Mouse (Mus musculus): Measurements from ENCODE around the gene Ahnak2. TPM values are rescaled to one million over a fixed set of nuclear protein-coding genes. Genes with fewer than 3 reads are reported as not detected.

Ahnak2 gene
- total RNA-seq, 2 experiments from 2014 or later, result 3.3 to 3.5 TPM

GRCm38 (mm10) chr12:112759471-112759870, 43.0 kb downstream of the Ahnak2 start:
- TF ChIP-seq CTCF (conservative IDR thresholded peaks at IDR 0.05), result no peak
- DNase-seq (ENCODE audit: low spot score in 2 of 2), result no peak
- Histone ChIP-seq H3K27ac (no peak overlapping the region), H3K4me3 (no peak overlapping the region)

DNA sequence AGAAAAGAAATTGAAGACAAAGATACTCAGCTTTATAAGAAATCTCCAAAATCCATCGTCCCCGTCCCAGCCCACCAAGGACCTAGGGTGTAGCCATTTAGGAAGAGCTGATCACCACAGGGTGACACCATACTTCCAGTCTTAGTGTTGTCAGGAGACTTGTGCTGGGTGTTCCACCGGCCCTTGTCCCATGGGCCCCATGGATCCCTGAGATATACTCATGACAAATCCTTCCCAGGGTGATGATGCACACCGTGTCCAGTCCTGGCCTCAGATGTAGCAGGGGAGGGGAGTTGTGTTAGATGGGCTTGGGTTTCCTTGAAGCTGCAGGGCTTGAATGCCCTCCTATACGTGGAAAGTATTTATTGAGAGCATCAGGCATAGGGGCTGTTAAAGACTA, 44.6 kb downstream of the Ahnak2 start:
- no peak for DNase-seq (ENCODE audit: low spot score in 2 of 2)
- H3K27ac ChIP-seq, result no peak overlapping the region

DNA sequence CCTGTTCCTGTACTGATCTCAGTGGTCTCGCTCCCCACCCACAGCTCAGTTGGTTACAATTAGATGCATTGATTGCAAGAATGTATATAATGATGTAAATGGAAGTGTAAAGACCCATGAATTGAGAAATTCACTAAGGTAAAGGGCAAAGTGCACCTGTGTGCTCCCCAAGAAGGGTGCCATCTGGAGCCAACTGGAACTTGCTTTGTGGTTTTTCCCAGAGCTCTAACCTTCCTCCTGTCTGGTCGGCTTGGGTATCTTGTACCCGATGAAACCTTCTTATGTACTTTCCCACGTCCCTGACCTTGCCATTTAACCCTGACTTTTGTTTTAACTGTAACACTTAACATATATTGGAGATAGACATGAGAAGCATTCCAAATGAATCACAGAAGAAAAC, 46.6 kb downstream of the Ahnak2 start:
- H3K27ac ChIP-seq, result no peak overlapping the region

More for the DNA sequence above, 44.6 kb downstream of the Ahnak2 start:
- TF ChIP-seq CTCF (conservative IDR thresholded peaks at IDR 0.05), result no peak
- H3K4me3 ChIP-seq, result no peak overlapping the region

DNA sequence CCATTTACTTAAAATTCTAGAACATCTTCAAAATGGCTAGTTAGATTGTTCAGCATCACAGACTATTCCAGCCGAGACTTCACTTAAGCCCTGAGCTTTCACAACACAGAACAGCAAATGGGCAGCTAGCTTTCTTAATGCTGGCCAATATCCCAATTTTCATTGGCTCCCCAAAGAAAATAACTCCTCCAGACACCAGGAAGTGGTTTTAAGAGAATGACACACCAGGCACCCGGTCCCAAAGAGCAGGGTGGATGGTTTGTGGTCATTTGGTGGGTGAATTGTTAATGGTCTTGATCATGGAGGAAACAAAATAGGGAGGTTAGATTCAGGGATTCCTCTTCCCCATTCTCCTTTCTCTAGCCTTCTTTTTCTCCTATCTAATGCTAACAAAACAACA, 50.1 kb downstream of the Ahnak2 start:
- Histone ChIP-seq H3K4me3 (no peak overlapping the region), H3K27ac (no peak overlapping the region)
- no peak for DNase-seq (ENCODE audit: low spot score in 2 of 2)
- no peak for TF ChIP-seq CTCF (conservative IDR thresholded peaks at IDR 0.05)

More for the DNA sequence above, 46.6 kb downstream of the Ahnak2 start:
- TF ChIP-seq CTCF (conservative IDR thresholded peaks at IDR 0.05), result no peak
- no peak overlapping the region for H3K4me3 ChIP-seq
- DNase-seq (ENCODE audit: low spot score in 2 of 2), result no peak

- H3K27ac ChIP-seq, result no peak overlapping the region
- no peak for DNase-seq (ENCODE audit: low spot score in 2 of 2)
- no peak overlapping the region for H3K4me3 ChIP-seq
- no peak for TF ChIP-seq CTCF (conservative IDR thresholded peaks at IDR 0.05)
These were observed 51.5 kb downstream of the Ahnak2 start for GRCm38 (mm10) chr12:112750976-112751375.

GRCm38 (mm10) chr12:112747606-112747970, 54.9 kb downstream of the Ahnak2 start:
- TF ChIP-seq CTCF (conservative IDR thresholded peaks at IDR 0.05), result no peak
- no peak overlapping the region for H3K27ac ChIP-seq
- H3K4me3 ChIP-seq, result no peak overlapping the region
- no peak for DNase-seq (ENCODE audit: low spot score in 2 of 2)

DNA sequence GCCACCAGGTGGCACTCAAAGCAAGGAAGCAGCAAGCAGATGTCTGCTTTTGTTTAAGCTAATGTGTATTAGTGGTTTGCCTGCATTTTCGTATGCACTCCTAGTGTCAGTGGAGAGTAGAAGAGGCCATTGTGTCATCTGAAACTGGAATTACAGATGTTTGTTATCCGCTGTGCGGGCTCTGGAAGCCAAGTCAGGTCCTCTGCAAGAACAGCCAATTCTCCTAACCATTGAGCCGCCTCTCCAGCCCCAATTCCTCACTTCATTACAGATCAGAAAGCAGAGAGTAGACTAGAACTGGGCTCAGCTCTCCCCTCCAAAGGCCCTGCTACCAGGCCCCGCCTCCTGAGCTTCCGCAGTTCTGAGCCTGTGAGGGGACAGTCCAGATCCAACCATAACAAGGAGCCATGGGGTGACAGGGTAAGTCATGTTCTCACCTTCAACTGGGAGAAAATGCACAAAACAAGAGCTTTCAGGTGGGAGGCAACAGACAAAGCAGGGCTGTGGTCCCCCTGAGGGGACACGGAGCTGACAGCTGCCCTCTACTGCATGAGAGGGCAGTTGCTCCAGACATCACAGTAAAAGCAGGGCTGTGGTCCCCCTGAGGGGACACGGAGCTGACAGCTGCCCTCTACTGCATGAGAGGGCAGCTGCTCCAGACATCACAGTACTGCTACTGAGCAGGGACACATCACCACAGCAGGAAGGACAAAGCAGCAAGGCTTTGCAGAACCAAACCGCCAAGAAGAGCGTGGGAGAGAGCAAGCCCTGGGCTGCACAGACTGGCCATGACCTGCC, 55.5 kb downstream of the Ahnak2 start:
- Histone ChIP-seq H3K4me3 (no peak overlapping the region), H3K27ac (no peak overlapping the region)
- DNase-seq (ENCODE audit: low spot score in 2 of 2), result peak in 1 of 2 experiments; percentile 57
- TF ChIP-seq CTCF (conservative IDR thresholded peaks at IDR 0.05), result peak; percentile 85

DNA sequence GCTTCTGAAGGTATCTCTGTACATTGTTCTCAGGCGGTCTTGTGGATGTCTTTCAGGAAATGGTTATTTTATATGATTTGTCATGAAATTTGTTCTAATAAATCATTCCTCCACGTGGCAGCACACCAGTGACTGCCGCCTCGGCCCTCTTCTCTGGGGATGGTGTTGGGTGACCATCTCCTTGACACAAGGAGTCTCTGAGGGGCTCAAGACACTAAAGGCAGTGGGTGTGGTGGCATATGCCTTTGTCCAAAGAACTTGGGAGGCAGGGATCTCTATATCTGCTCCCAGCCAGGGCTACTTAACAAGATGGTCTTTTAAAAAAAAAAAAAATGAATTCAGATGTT, 56.0 kb downstream of the Ahnak2 start:
- no peak for DNase-seq (ENCODE audit: low spot score in 2 of 2)
- no peak overlapping the region for H3K27ac ChIP-seq
- TF ChIP-seq CTCF (conservative IDR thresholded peaks at IDR 0.05), result no peak
- no peak overlapping the region for H3K4me3 ChIP-seq

DNA sequence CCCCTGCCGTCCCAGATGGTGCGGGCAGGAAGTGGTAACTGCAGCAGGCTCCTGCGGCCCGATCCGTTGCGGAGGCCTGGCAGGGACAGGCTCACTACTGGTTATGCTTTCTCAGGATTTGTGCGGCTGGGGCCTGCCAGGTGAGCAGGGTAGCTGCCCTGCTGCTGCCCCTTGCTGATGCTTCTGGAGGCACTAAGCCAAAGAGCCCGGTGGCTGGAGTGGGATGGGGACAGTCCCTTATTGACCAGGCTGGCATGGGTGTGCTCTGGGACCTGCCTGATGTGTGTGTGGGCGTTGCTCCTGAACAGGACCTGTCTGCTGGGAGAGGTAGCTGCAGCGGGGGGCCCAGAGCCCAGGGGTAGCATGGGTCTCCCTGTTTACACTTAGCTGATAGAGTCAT, 56.7 kb downstream of the Ahnak2 start:
- no peak overlapping the region for H3K4me3 ChIP-seq
- no peak for DNase-seq (ENCODE audit: low spot score in 2 of 2)
- no peak for TF ChIP-seq CTCF (conservative IDR thresholded peaks at IDR 0.05)

DNA sequence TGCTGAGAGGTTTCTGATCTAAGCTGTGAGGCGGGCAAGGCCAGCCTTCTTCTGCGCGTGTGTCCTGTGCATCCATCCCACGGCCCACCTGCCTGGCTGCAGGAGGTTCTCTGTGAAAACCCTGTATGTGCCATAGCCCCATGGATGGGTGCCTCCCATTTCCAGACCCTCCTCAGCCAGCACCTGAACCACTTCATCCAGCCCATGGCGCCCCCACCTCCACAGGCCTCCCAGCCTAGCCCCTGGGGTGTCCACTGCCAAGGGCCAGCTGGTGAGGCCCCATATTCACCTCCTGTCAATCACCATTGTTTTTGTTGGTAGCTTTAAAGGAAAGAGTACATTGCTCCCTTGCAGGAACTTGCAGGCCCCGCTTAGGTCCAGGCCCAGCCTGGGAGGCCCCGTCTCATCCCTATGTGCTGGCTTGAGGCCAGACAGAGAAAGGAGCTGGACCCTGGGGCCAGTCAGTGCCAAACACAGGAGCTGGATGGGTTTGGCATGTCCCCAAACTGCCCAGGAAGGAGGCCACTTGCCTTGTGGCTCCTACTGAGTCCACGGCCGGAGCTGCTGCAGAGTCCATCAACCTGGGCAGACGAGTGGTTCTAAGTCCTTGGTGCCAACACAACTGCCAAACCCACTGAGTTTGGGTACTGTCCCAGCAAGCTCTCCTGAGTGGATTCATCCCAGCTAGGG, 57.4 kb downstream of the Ahnak2 start:
- DNase-seq (ENCODE audit: low spot score in 2 of 2), result no peak
- TF ChIP-seq CTCF (conservative IDR thresholded peaks at IDR 0.05), result no peak
- Histone ChIP-seq H3K4me3 (no peak overlapping the region), H3K27ac (no peak overlapping the region)

More for the DNA sequence above, 56.7 kb downstream of the Ahnak2 start:
- no peak overlapping the region for H3K27ac ChIP-seq

DNA sequence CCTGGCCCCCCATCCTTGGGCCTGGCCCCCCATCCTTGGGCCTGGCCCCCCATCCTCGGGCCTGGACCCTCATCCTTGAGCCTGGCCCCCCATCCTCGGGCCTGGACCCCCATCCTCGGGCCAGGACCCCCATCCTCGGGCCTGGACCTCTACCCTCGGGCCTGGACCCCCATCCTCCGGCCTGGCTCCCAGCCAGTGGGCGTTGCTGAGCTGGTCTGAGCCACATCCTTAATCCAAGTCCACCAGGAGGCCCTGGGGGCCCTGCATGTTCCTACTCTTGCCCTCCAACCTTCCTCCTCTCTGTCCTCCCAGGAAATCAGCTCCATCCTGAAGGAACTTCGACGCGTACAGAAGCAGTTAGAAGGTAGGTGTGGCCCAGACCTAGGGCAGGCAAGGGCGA, 58.2 kb downstream of the Ahnak2 start:
- no peak for DNase-seq (ENCODE audit: low spot score in 2 of 2)
- Histone ChIP-seq H3K4me3 (no peak overlapping the region), H3K27ac (no peak overlapping the region)
- TF ChIP-seq CTCF (conservative IDR thresholded peaks at IDR 0.05), result no peak

- TF ChIP-seq CTCF (conservative IDR thresholded peaks at IDR 0.05), result peak; percentile 97
- no peak overlapping the region for H3K4me3 ChIP-seq
- peak overlapping the region; percentile 71 for H3K27ac ChIP-seq
- peak; percentile 79 to 89 for DNase-seq (ENCODE audit: low spot score in 2 of 2)
These were observed 59.1 kb downstream of the Ahnak2 start for GRCm38 (mm10) chr12:112743168-112743975.

- peak overlapping the region; percentile 71 for H3K27ac ChIP-seq
These were observed 59.7 kb downstream of the Ahnak2 start for GRCm38 (mm10) chr12:112742768-112743167.

More at GRCm38 (mm10) chr12:112742768-112743167, 59.7 kb downstream of the Ahnak2 start:
- DNase-seq (ENCODE audit: low spot score in 2 of 2), result no peak
- H3K4me3 ChIP-seq, result no peak overlapping the region
- no peak for TF ChIP-seq CTCF (conservative IDR thresholded peaks at IDR 0.05)

Data from layer of hippocampus, adult 2 months (tissue).